Mouse (Mus musculus): Measurements from ENCODE around the gene March1.

- TF ChIP-seq POLR2A (IDR thresholded peaks at IDR 0.05; ENCODE audit: control insufficient read depth, extremely low read depth, insufficient read depth, low read length, poor library complexity) (no peak), CTCF (IDR thresholded peaks at IDR 0.05; ENCODE audit: borderline replicate concordance, control insufficient read depth, extremely low read depth, insufficient read depth, low read length, poor library complexity) (no peak)
Observed at GRCm38 (mm10) chr8:66270116-66270515, 652.4 kb downstream of the March1 start.
